ENCODE assay signal across 29 mouse cellular contexts in genomic region chr13:15094836-15095235, GRCm38 (mm10).
DNase-seq lines count a peak whose midpoint lies in the region; ATAC-seq and TF ChIP-seq lines count a peak whose summit lies in the region.
"Had no signal": no experiment of that assay in that cellular context is flagged by ENCODE, and none has a peak within 500 bp of the region (broad histone marks: within the 10 kb centered on the region; RNA-seq: fewer than 3 reads in every experiment).

No protein-coding gene starts in this region.

- peak; percentile 4 to 37 for DNase-seq in kidney, adult 8-10 months
- peak; percentile 4 to 8 for DNase-seq in kidney, postnatal 36 days
- no peak for DNase-seq in kidney, adult 18-20 months
- peak; percentile 36 for DNase-seq in lung, postnatal 0 days (ENCODE audit: low spot score)
- DNase-seq in lung, postnatal 10 days = no peak
- no peak for DNase-seq in right cerebral cortex, postnatal 14 days
- DNase-seq: adrenal gland, adult 8-10 months; adrenal gland, postnatal 25 days; cerebellum, adult 11-12 months; cerebellum, adult 8-10 months; cerebellum, postnatal 10 days; cerebellum, postnatal 36 days; embryo, embryonic 11 days; gastrocnemius, postnatal 10 days; gastrocnemius, postnatal 36 days; heart, adult 2 months; heart, postnatal 14 days; heart, postnatal 4 days had no signal

- no peak overlapping the region for H3K27ac ChIP-seq in kidney, embryonic 14.5 days (ENCODE audit: low read depth, low read length)
- no peak overlapping the region for H3K27ac ChIP-seq in lung, postnatal 0 days (ENCODE audit: low read length)
- H3K27ac ChIP-seq: embryonic facial prominence, embryonic 10.5 days; embryonic facial prominence, embryonic 13.5 days; forebrain, embryonic 12.5 days; forebrain, embryonic 15.5 days; heart, adult 2 months; heart, embryonic 10.5 days; heart, embryonic 13.5 days; hindbrain, embryonic 14.5 days had no signal

- H3K9ac ChIP-seq in kidney, embryonic 14.5 days (ENCODE audit: low read depth, low read length) = no peak overlapping the region
- no peak overlapping the region for H3K9ac ChIP-seq in lung, postnatal 0 days (replicated peaks; ENCODE audit: low read depth)
- H3K9ac ChIP-seq: embryonic facial prominence, embryonic 13.5 days; forebrain, embryonic 12.5 days; forebrain, embryonic 15.5 days; heart, embryonic 13.5 days; hindbrain, embryonic 14.5 days had no signal

- no peak for TF ChIP-seq EP300 in lung, postnatal 0 days (IDR thresholded peaks at IDR 0.05)

- no peaks in the 10 kb centered on the region for H3K9me3 ChIP-seq in kidney, embryonic 14.5 days (ENCODE audit: control insufficient read depth, low read length)
- no peaks in the 10 kb centered on the region for H3K9me3 ChIP-seq in lung, postnatal 0 days (ENCODE audit: low read length)
- H3K9me3 ChIP-seq: embryonic facial prominence, embryonic 10.5 days; embryonic facial prominence, embryonic 13.5 days; forebrain, embryonic 12.5 days; forebrain, embryonic 15.5 days; heart, embryonic 10.5 days had no signal

- no peak for ATAC-seq in kidney, embryonic 14.5 days (ENCODE audit: low FRiP score, low TSS enrichment)
- ATAC-seq in lung, postnatal 0 days = no peak
- ATAC-seq: activated CD4-positive, CD25-positive, alpha-beta regulatory T cell, adult 4 months; CD4-positive, CD25-positive, alpha-beta regulatory T cell, adult 4 months; forebrain, embryonic 15.5 days had no signal

- WGBS in kidney, embryonic 14.5 days = 78% methylated on average over 1 of the region's 1 CpGs
- 50% methylated on average over 1 of the region's 1 CpGs for WGBS in lung, postnatal 0 days

- no peaks in the 10 kb centered on the region for H3K4me1 ChIP-seq in kidney, embryonic 14.5 days (ENCODE audit: control insufficient read depth, insufficient read depth, low read length)
- no peaks in the 10 kb centered on the region for H3K4me1 ChIP-seq in lung, postnatal 0 days (ENCODE audit: insufficient read depth, low read depth, low read length)
- H3K4me1 ChIP-seq: embryonic facial prominence, embryonic 10.5 days; embryonic facial prominence, embryonic 13.5 days; forebrain, embryonic 12.5 days; forebrain, embryonic 15.5 days; heart, embryonic 10.5 days; heart, embryonic 13.5 days had no signal

- no peaks in the 10 kb centered on the region for H3K27me3 ChIP-seq in kidney, embryonic 14.5 days (ENCODE audit: control insufficient read depth, insufficient read depth, low read length)
- H3K27me3 ChIP-seq in lung, postnatal 0 days (replicated peaks; ENCODE audit: insufficient read depth, low read length) = no peaks in the 10 kb centered on the region
- H3K27me3 ChIP-seq: embryonic facial prominence, embryonic 13.5 days; forebrain, embryonic 12.5 days; forebrain, embryonic 15.5 days; heart, embryonic 13.5 days had no signal

- no peak overlapping the region for H3K4me2 ChIP-seq in kidney, embryonic 14.5 days (replicated peaks; ENCODE audit: low read depth, low read length)
- H3K4me2 ChIP-seq in lung, postnatal 0 days (replicated peaks; ENCODE audit: low read depth, low read length) = no peak overlapping the region
- H3K4me2 ChIP-seq: embryonic facial prominence, embryonic 13.5 days; forebrain, embryonic 12.5 days; forebrain, embryonic 15.5 days; heart, embryonic 13.5 days; hindbrain, embryonic 14.5 days had no signal

- no peak for TF ChIP-seq CTCF in lung, postnatal 0 days (IDR thresholded peaks at IDR 0.05)

- H3K36me3 ChIP-seq in kidney, embryonic 14.5 days (ENCODE audit: control insufficient read depth, insufficient read depth, low read length) = no peaks in the 10 kb centered on the region
- H3K36me3 ChIP-seq in lung, postnatal 0 days (ENCODE audit: insufficient read depth, low read length) = no peaks in the 10 kb centered on the region
- H3K36me3 ChIP-seq: embryonic facial prominence, embryonic 10.5 days; embryonic facial prominence, embryonic 13.5 days; forebrain, embryonic 12.5 days; forebrain, embryonic 15.5 days; heart, embryonic 10.5 days; heart, embryonic 13.5 days had no signal

- no peak overlapping the region for H3K4me3 ChIP-seq in kidney, embryonic 14.5 days (ENCODE audit: low read length)
- no peak overlapping the region for H3K4me3 ChIP-seq in lung, postnatal 0 days (ENCODE audit: low read depth, low read length)
- H3K4me3 ChIP-seq: embryonic facial prominence, embryonic 10.5 days; embryonic facial prominence, embryonic 13.5 days; erythroblast, embryonic 14.5 days; forebrain, embryonic 12.5 days; forebrain, embryonic 15.5 days; heart, adult 2 months; heart, embryonic 10.5 days; heart, embryonic 13.5 days had no signal

Comparison
In these comparisons a context has a peak if more than half of its experiments do, and no peak if none do; other contexts are left out.
1. DNase-seq: peak in kidney, adult 8-10 months (2 of 2), kidney, postnatal 36 days (2 of 2) and lung, postnatal 0 days (single experiment); none in kidney, adult 18-20 months (single experiment), lung, postnatal 10 days (single experiment) and right cerebral cortex, postnatal 14 days (single experiment).